Mouse (Mus musculus) intestine, embryonic 14.5 days (tissue): ENCODE results near the gene Tmem51. TPM values are rescaled to one million over a fixed set of nuclear protein-coding genes. Genes with fewer than 3 reads are reported as not detected.

ENCODE experiments used
- ATAC-seq: fragments of 200-750 bp; cut with Nextera tagmentation; replicated peaks from 2 replicates; pipeline ENCODE4 v1.8.0; 2017; ENCODE audit warnings: low read depth, moderate number of reproducible peaks, moderate TSS enrichment, moderate library complexity; ENCODE audit not compliant: low FRiP score, low TSS enrichment
- DNase-seq: peaks from one replicate; pipeline ENCODE4 v3.0.0-alpha.2; 2018; ENCODE audit warnings: low spot score
- H3K27ac ChIP-seq: fragments of 300-500 bp; sonication (generic); 2 replicates; pipeline ENCODE4 v1.5.1; 2014; ENCODE audit warnings: low read depth, mild to moderate bottlenecking, control low read depth
- H3K27me3 ChIP-seq: fragments of 300-500 bp; sonication (generic); replicated peaks from 2 replicates; pipeline ENCODE4 v1.6.1; 2014; ENCODE audit warnings: low read length, control low read depth; ENCODE audit not compliant: control insufficient read depth, insufficient read depth
- H3K36me3 ChIP-seq: fragments of 300-500 bp; sonication (generic); 2 replicates; pipeline ENCODE4 v1.6.1; 2014; ENCODE audit warnings: low read length, control low read depth; ENCODE audit not compliant: control insufficient read depth, insufficient read depth
- H3K4me1 ChIP-seq: fragments of 300-500 bp; sonication (generic); replicated peaks from 2 replicates; pipeline ENCODE4 v1.6.1; 2014; ENCODE audit warnings: low read length, control low read depth, mixed read lengths; ENCODE audit not compliant: control insufficient read depth, insufficient read depth
- H3K4me2 ChIP-seq: fragments of 300-500 bp; sonication (generic); 2 replicates; pipeline ENCODE4 v1.6.1; 2014; ENCODE audit warnings: low read length
- H3K4me3 ChIP-seq: fragments of 300-500 bp; sonication (generic); 2 replicates; pipeline ENCODE4 v1.5.1; 2014; ENCODE audit warnings: low read depth, low read length, control low read depth, mixed read lengths
- H3K9ac ChIP-seq: fragments of 300-500 bp; sonication (generic); 2 replicates; pipeline ENCODE4 v1.6.1; 2014; ENCODE audit warnings: mild to moderate bottlenecking, low read length
- H3K9me3 ChIP-seq: fragments of 300-500 bp; sonication (generic); 2 replicates; pipeline ENCODE4 v1.6.1; 2016; ENCODE audit warnings: low read length, control low read depth; ENCODE audit not compliant: control insufficient read depth
- WGBS: fragments of 180-500 bp; shearing (Covaris S2); extraction: QIAGEN DNeasy Blood & Tissue Kit; methylation state at CpG from one replicate; pipeline ENCODE4 v1.1.7; 2014; 5-methylcytosine and 5-hydroxymethylcytosine counted together
- polyA plus RNA-seq: library from polyadenylated mRNA; unstranded; fragments of >200 nt; fragmentation: Nextera tagmentation; extraction: Ambion mirVana; gene quantifications from 2 replicates; pipeline ENCODE4 v1.2.1, GENCODE M21; 2014

The Tmem51 gene
- polyA plus RNA-seq, 1 experiment from 2014 or later = 45.5 TPM

GRCm38 (mm10) chr4:142049963-142050362 is 34.1 kb downstream of the Tmem51 start:
- Histone ChIP-seq H3K4me1 (peaks cover 12% of the 10 kb centered on the region), H3K4me3 (no peak overlapping the region), H3K27ac (no peak overlapping the region), H3K36me3 (no peaks in the 10 kb centered on the region), H3K9ac (no peak overlapping the region), H3K4me2 (no peak overlapping the region), H3K9me3 (no peaks in the 10 kb centered on the region), H3K27me3 (no peaks in the 10 kb centered on the region)
- DNase-seq (no peak), ATAC-seq (no peak)
- 91% methylated on average over 5 of the region's 5 CpGs for WGBS

- no peak overlapping the region for H3K4me2 ChIP-seq
- peaks cover 15% of the 10 kb centered on the region for H3K4me1 ChIP-seq
- no peak overlapping the region for H3K9ac ChIP-seq
- 62% methylated on average over 8 of the region's 8 CpGs for WGBS
- ATAC-seq (no peak), DNase-seq (no peak)
- H3K4me3 ChIP-seq = no peak overlapping the region
- no peaks in the 10 kb centered on the region for H3K9me3 ChIP-seq
- no peaks in the 10 kb centered on the region for H3K27me3 ChIP-seq
- no peaks in the 10 kb centered on the region for H3K36me3 ChIP-seq
- H3K27ac ChIP-seq = no peak overlapping the region
Observed at GRCm38 (mm10) chr4:142048391-142048790, 35.7 kb downstream of the Tmem51 start.

GRCm38 (mm10) chr4:142047005-142047404 is 37.1 kb downstream of the Tmem51 start:
- H3K27me3 ChIP-seq = no peaks in the 10 kb centered on the region
- no peak overlapping the region for H3K4me3 ChIP-seq
- no peak overlapping the region for H3K4me2 ChIP-seq
- H3K27ac ChIP-seq = no peak overlapping the region
- DNase-seq (no peak), ATAC-seq (no peak)
- H3K4me1 ChIP-seq = peaks cover 15% of the 10 kb centered on the region
- H3K9me3 ChIP-seq = no peaks in the 10 kb centered on the region
- 88% methylated on average over 5 of the region's 5 CpGs for WGBS
- H3K36me3 ChIP-seq = no peaks in the 10 kb centered on the region
- no peak overlapping the region for H3K9ac ChIP-seq

GRCm38 (mm10) chr4:142046496-142046895 is 37.6 kb downstream of the Tmem51 start:
- H3K36me3 ChIP-seq = no peaks in the 10 kb centered on the region
- no peak overlapping the region for H3K27ac ChIP-seq
- H3K9me3 ChIP-seq = no peaks in the 10 kb centered on the region
- H3K4me2 ChIP-seq = no peak overlapping the region
- DNase-seq (no peak), ATAC-seq (no peak)
- peaks cover 15% of the 10 kb centered on the region for H3K4me1 ChIP-seq
- WGBS = 73% methylated on average over 7 of the region's 7 CpGs
- H3K27me3 ChIP-seq = no peaks in the 10 kb centered on the region
- H3K9ac ChIP-seq = no peak overlapping the region
- H3K4me3 ChIP-seq = no peak overlapping the region

- H3K4me3 ChIP-seq = no peak overlapping the region
- no peak overlapping the region for H3K4me2 ChIP-seq
- 72% methylated on average over 14 of the region's 14 CpGs for WGBS
- H3K27me3 ChIP-seq = no peaks in the 10 kb centered on the region
- no peaks in the 10 kb centered on the region for H3K36me3 ChIP-seq
- no peaks in the 10 kb centered on the region for H3K9me3 ChIP-seq
- no peak overlapping the region for H3K9ac ChIP-seq
- no peak for ATAC-seq
- H3K27ac ChIP-seq = no peak overlapping the region
- peaks cover 15% of the 10 kb centered on the region for H3K4me1 ChIP-seq
- DNase-seq = no peak
Observed at GRCm38 (mm10) chr4:142045595-142046163, 38.4 kb downstream of the Tmem51 start.

GRCm38 (mm10) chr4:142044452-142044851 is 39.7 kb downstream of the Tmem51 start:
- Histone ChIP-seq H3K9me3 (no peaks in the 10 kb centered on the region), H3K27ac (no peak overlapping the region), H3K9ac (peak overlapping the region; percentile 13; the same call in 1 of the 2 replicates), H3K27me3 (no peaks in the 10 kb centered on the region), H3K36me3 (no peaks in the 10 kb centered on the region), H3K4me1 (peaks cover 11% of the 10 kb centered on the region), H3K4me2 (no peak overlapping the region), H3K4me3 (no peak overlapping the region)
- DNase-seq (no peak), ATAC-seq (peak; percentile 55)
- WGBS = 43% methylated on average over 12 of the region's 12 CpGs

GRCm38 (mm10) chr4:142039662-142040353 is 44.3 kb downstream of the Tmem51 start:
- no peak overlapping the region for H3K27ac ChIP-seq
- WGBS = 85% methylated on average over 9 of the region's 9 CpGs

GRCm38 (mm10) chr4:142037897-142038296 is 46.2 kb downstream of the Tmem51 start:
- Histone ChIP-seq H3K9me3 (no peaks in the 10 kb centered on the region), H3K36me3 (0 out of 2 replicates have a peak, but pooled peaks cover 9% of the 10 kb centered on the region), H3K27me3 (no peaks in the 10 kb centered on the region), H3K9ac (no peak overlapping the region), H3K4me2 (no peak overlapping the region), H3K27ac (no peak overlapping the region), H3K4me3 (no peak overlapping the region), H3K4me1 (no peaks in the 10 kb centered on the region)
- no peak for ATAC-seq
- no peak for DNase-seq
- WGBS = 56% methylated on average over 4 of the region's 4 CpGs

More at GRCm38 (mm10) chr4:142039662-142040353, 44.3 kb downstream of the Tmem51 start:
- Histone ChIP-seq H3K4me1 (peaks cover 9% of the 10 kb centered on the region), H3K4me2 (no peak overlapping the region), H3K9me3 (no peaks in the 10 kb centered on the region), H3K4me3 (no peak overlapping the region), H3K36me3 (0 out of 2 replicates have a peak, but pooled peaks cover 9% of the 10 kb centered on the region), H3K9ac (no peak overlapping the region), H3K27me3 (no peaks in the 10 kb centered on the region)
- DNase-seq = no peak
- ATAC-seq = no peak

- Histone ChIP-seq H3K9me3 (no peaks in the 10 kb centered on the region), H3K4me1 (no peaks in the 10 kb centered on the region), H3K4me2 (no peak overlapping the region), H3K27ac (no peak overlapping the region), H3K27me3 (no peaks in the 10 kb centered on the region), H3K9ac (no peak overlapping the region), H3K4me3 (no peak overlapping the region), H3K36me3 (0 out of 2 replicates have a peak, but pooled peaks cover 9% of the 10 kb centered on the region)
- no peak for DNase-seq
- WGBS = 53% methylated on average over 13 of the region's 13 CpGs
- ATAC-seq = no peak
Observed at GRCm38 (mm10) chr4:142028533-142028932, 55.6 kb downstream of the Tmem51 start.
